Mouse (Mus musculus): ENCODE data around the gene AC170998.1.

AC170998.1 gene

GRCm38 (mm10) chr17:28725783-28726182 lies at the start of gene AC170998.1:
TSS of gene AC170998.1 (plus strand) at chr17:28726083.
- DNase-seq (ENCODE audit: low read depth, low spot score), result no peak

GRCm38 (mm10) chr17:28682311-28683084 lies 43.4 kb upstream of the AC170998.1 start:
- DNase-seq (ENCODE audit: low read depth, low spot score), result no peak

- no peak for DNase-seq (ENCODE audit: low read depth, low spot score)
Measured at GRCm38 (mm10) chr17:28683601-28684000, 42.3 kb upstream of the AC170998.1 start.

DNA sequence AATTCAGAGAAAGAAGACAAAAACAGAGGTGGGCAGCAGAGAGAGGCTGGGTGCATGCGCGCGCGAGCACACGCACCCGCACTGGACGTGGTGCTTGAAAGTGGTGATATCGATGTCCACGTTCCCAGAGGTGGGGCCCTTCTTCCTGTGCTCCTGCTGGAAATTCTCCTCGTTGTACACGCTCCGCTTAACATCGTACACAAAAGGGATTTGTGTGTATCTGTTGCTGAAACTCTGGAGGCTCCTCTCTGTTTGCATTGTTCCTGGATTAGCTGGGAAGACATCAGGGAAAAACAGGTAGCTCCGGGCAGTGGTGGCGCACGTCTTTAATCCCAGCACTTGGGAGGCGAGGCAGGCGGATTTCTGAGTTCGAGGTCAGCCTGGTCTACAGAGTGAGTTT lies 41.3 kb upstream of the AC170998.1 start:
- DNase-seq (ENCODE audit: low read depth, low spot score), result no peak

DNA sequence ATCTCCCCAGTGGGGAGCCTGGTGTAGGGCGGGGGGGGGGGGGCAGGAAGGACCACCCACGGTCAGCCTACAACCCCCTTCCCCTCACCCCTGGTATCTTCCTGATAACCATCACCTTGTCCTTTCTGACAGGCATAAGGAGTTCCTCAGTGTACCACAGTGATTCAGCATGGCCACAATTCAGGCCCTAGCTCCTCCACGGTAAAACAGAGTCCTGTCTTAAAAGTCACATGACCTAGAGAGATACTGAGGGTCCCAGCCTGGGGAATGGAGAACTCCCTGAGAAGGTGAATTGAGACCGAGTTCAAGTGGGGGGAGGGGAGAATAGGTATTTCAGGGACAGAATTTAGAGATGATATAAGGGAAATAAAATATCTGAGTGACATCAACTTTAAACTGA lies 38.5 kb upstream of the AC170998.1 start:
- DNase-seq (ENCODE audit: low read depth, low spot score), result no peak

DNA sequence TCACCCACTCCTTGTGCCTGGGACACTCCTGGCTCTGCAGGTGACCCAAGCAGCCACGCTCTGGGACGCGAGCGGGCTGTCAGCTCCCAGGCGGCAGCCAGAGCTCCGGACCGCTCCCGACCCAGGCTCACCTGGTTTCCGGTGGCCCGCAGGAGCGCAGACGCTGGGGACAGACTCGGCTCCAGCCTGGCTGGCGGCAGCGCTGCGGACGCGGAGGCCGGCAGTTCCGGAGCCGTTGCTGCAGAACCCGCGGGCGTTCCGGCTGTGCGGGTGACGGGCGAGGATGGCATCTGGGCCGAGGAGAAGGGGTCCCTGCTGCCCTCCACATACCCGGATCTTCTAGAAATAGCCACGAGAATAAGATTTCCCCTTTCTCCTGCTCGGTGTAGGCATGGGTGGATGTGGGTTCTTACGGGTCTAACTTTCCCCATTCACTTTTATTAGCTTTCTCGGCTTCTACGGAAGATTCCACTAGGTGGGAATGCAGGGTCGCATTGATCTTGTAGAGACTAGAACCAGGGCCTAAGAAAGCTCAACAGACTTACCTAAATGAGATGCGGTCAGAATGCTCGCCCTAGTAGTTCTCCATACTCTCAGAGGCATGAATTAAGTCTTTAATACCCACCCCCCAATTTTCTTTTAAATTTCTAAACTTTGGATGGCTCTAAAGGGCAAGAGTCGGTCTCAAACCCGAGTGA lies 36.1 kb upstream of the AC170998.1 start, which contains the start of gene Slc26a8:
Gene Slc26a8, minus strand, starts transcription at position 648 of the 698 bp plus-strand sequence.
- DNase-seq (ENCODE audit: low read depth, low spot score), result no peak

DNA sequence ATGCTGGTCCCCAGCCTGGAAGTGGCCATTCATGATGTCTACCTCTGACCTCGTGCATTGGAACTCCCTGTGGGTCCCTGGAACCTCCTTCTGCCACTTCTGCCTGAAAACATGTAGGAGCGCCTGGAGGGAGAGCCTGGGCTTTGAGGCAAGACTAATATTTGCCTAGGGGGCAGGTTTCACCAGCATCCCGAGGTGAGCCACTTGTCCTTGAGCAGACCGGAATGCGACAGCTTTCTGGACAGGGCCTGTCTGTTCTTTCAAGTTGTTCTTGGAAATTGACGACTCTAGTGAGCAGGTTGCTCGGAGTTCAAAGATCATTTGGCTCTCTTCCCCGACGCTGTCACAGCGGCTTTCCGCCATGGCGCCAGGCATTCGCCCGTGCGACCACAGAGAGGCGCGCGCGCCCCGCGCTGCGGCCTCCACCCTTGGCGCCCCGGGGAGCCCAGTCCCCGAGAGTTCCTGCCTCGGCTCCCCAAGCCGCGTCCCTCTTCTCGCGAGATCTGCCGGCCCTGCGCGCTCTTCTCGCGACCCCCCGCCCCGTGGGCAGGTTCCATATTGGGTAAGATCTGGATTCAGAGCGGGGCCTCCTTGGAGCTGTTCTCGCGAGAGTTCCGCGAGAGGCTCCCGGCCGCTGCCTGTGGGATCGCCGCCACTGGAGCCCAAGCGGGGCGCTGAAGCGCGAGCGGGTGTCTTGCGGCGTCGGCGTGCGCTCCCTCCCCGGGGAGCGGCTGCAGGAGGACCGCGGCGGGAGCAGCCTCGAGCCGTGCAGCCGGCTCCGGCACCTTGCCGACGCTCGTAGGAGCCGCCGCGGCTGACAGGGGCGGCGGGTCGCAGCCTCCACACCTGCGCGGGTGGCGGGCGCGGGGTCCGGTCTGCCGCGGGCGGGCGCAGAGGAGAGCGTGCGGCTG lies 34.9 kb upstream of the AC170998.1 start, which contains the start of gene Mapk14:
Gene Mapk14, plus strand, starts transcription at position 554 of the 911 bp plus-strand sequence.
- DNase-seq (ENCODE audit: low read depth, low spot score), result peak; percentile 97

GRCm38 (mm10) chr17:28691687-28692340 lies 34.1 kb upstream of the AC170998.1 start:
- no peak for DNase-seq (ENCODE audit: low read depth, low spot score)

- DNase-seq (ENCODE audit: low read depth, low spot score), result no peak
Measured at GRCm38 (mm10) chr17:28692341-28692710, 33.6 kb upstream of the AC170998.1 start.

- no peak for DNase-seq (ENCODE audit: low read depth, low spot score)
Measured at GRCm38 (mm10) chr17:28693086-28693485, 32.8 kb upstream of the AC170998.1 start.

- DNase-seq (ENCODE audit: low read depth, low spot score), result no peak
Measured at GRCm38 (mm10) chr17:28694078-28694477, 31.8 kb upstream of the AC170998.1 start.

- DNase-seq (ENCODE audit: low read depth, low spot score), result no peak
Measured at GRCm38 (mm10) chr17:28694832-28695231, 31.1 kb upstream of the AC170998.1 start.

GRCm38 (mm10) chr17:28696641-28697040 lies 29.2 kb upstream of the AC170998.1 start:
- no peak for DNase-seq (ENCODE audit: low read depth, low spot score)

GRCm38 (mm10) chr17:28697290-28698195 lies 28.3 kb upstream of the AC170998.1 start:
- no peak for DNase-seq (ENCODE audit: low read depth, low spot score)

GRCm38 (mm10) chr17:28698245-28698644 lies 27.6 kb upstream of the AC170998.1 start:
- DNase-seq (ENCODE audit: low read depth, low spot score), result no peak

- DNase-seq (ENCODE audit: low read depth, low spot score), result no peak
Measured at GRCm38 (mm10) chr17:28698672-28699071, 27.2 kb upstream of the AC170998.1 start.

- no peak for DNase-seq (ENCODE audit: low read depth, low spot score)
Measured at GRCm38 (mm10) chr17:28699789-28700188, 26.1 kb upstream of the AC170998.1 start.

DNA sequence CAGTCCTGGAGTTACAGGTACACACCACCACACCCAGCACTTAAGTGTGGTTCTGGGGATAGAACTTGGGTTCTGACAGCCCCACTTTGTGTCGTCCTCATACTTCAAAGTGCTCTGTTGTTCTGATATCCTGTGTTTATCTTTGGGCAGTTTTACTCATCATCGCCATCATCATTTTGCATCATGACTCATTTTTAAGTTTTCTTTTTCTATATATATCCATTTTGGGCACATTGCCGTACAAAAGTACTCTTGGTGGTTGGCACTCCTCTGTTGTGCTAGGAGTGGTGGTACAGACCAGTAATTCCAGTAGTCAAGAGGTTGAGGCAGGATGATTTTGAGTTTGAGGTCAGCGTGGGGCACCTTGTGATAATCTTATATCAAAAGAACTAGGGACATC lies 24.7 kb upstream of the AC170998.1 start:
- no peak for DNase-seq (ENCODE audit: low read depth, low spot score)

DNA sequence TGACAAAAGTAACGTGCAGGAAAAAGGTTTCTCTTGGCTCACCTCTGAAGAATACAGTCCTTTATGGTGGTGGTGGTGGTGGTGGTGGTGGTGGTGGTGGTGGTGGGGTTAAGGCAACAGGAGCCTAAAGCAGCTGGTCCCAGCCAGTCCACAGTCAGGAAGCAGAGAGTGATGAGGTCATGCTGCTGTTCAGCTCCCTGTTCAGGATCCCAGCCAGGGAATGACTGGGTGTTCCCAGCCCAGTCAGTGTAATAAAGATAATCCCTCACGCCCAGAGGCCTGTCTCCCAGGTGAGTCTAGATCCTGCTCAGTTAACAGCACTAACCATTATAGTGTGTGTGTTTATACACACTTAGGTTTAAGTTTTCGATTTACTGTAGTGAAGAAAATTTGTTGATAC lies 24.1 kb upstream of the AC170998.1 start:
- DNase-seq (ENCODE audit: low read depth, low spot score), result no peak

- no peak for DNase-seq (ENCODE audit: low read depth, low spot score)
Measured at GRCm38 (mm10) chr17:28702646-28703045, 23.2 kb upstream of the AC170998.1 start.

Measured in WW6 (cell line).